Mouse (Mus musculus): ENCODE results near the gene Picalm.

The Picalm gene

GRCm38 (mm10) chr7:90120106-90120505, 9.9 kb upstream of the Picalm start:
- TF ChIP-seq GATA4 (IDR thresholded peaks at IDR 0.05; ENCODE audit: insufficient replicate concordance, low read length): no peak

- TF ChIP-seq GATA4 (IDR thresholded peaks at IDR 0.05; ENCODE audit: insufficient replicate concordance, low read length): no peak
Observed at GRCm38 (mm10) chr7:90124991-90125390, 5.0 kb upstream of the Picalm start.

DNA sequence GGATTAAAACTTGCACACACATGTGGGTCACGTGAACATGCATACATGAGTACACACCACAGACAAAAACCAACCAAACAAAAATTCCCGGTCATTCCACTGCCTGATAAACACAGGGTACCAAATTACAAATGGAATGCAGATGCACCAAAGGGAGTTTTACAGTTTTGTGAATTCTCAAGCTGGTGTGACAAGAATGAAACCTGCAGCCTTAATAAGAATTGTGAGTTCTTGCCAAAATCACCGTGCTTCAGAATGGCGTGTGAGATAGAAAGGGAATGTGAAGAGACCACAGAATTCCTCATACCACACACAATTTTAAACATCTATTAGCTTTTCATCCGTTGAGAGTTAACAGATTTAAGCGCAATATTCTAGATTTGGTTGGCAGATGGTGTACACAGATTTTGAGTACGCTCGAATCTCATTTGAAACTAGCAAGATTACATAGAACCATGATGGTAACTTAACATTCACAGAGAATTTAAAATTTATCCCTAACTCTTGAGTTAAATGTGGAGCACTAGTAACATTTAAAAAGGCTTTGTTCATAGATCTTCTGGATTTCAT, 1.3 kb upstream of the Picalm start:
- no peak for TF ChIP-seq GATA4 (IDR thresholded peaks at IDR 0.05; ENCODE audit: insufficient replicate concordance, low read length)

GRCm38 (mm10) chr7:90129271-90129731, 712 bp upstream of the Picalm start:
- TF ChIP-seq GATA4 (IDR thresholded peaks at IDR 0.05; ENCODE audit: insufficient replicate concordance, low read length): peak; percentile 81; the same call in 1 of the 2 replicates

- TF ChIP-seq GATA4 (IDR thresholded peaks at IDR 0.05; ENCODE audit: insufficient replicate concordance, low read length): no peak
Observed at GRCm38 (mm10) chr7:90130501-90131375, 725 bp downstream of the Picalm start.

GRCm38 (mm10) chr7:90131376-90131651, 1.3 kb downstream of the Picalm start:
- no peak for TF ChIP-seq GATA4 (IDR thresholded peaks at IDR 0.05; ENCODE audit: insufficient replicate concordance, low read length)

DNA sequence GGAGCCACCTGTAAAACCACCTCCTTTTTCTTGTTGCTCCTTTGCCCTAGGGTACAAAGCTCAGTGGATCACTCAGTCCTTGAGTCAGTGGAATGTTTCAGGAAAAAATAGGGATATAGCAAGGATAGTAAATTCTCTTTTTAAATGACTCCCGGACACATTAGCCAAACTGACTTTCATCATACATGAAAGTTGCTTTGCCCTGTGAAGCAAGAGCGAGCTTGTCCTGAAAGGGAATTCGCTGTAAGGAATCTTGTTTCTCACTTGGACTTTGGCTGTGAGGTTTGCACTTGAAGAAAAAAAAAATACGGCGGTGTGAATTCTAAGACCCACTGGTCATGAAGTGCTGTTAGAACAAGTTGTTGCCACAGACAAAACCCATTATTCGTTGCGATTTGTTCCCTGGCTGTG, 1.8 kb downstream of the Picalm start:
- TF ChIP-seq GATA4 (IDR thresholded peaks at IDR 0.05; ENCODE audit: insufficient replicate concordance, low read length): no peak

DNA sequence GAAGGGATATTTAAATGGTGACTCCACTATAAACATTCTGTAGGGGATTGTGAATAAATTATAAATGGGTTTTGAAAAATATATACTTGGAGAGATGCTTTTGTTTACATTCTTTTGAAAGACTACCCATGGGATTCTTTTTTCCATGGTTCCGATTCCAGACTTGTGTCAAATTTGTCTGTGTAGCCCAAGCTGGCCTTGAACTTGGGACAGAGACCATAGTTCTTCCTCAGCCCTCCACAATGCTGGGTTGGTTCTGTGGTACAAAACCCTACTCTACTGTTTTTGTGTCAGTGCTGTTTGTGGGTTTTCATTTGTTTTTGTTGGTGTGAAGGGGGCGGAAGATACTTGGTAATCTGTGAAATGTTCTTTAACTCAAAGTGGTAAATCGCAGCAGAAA, 2.3 kb downstream of the Picalm start:
- no peak for TF ChIP-seq GATA4 (IDR thresholded peaks at IDR 0.05; ENCODE audit: insufficient replicate concordance, low read length)

GRCm38 (mm10) chr7:90136736-90137135, 6.7 kb downstream of the Picalm start:
- no peak for TF ChIP-seq GATA4 (IDR thresholded peaks at IDR 0.05; ENCODE audit: insufficient replicate concordance, low read length)

- TF ChIP-seq GATA4 (IDR thresholded peaks at IDR 0.05; ENCODE audit: insufficient replicate concordance, low read length): no peak
Observed at GRCm38 (mm10) chr7:90138359-90138758, 8.3 kb downstream of the Picalm start.

- TF ChIP-seq GATA4 (IDR thresholded peaks at IDR 0.05; ENCODE audit: insufficient replicate concordance, low read length): no peak
Observed at GRCm38 (mm10) chr7:90140290-90140689, 10.3 kb downstream of the Picalm start.

GRCm38 (mm10) chr7:90144275-90144674, 14.3 kb downstream of the Picalm start:
- TF ChIP-seq GATA4 (IDR thresholded peaks at IDR 0.05; ENCODE audit: insufficient replicate concordance, low read length): no peak

DNA sequence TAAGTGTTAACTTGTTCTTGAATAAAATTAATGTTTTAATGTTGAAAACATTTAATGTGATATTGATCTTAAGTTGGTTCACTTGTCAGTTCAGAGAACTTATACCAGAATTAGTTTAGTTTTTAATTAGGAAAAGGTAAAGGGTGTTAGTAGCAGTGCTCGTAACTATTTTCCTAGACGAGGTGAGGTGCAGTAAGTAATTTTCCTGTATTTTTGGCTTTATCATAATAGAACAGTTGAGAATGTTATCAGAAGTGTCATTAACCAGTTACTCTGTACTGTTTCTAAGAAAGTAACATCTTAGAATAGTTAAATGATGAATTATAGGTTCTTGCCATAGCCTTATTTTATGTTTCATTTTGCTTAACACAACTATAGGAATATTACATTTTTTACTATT, 15.0 kb downstream of the Picalm start:
- TF ChIP-seq GATA4 (IDR thresholded peaks at IDR 0.05; ENCODE audit: insufficient replicate concordance, low read length): no peak

DNA sequence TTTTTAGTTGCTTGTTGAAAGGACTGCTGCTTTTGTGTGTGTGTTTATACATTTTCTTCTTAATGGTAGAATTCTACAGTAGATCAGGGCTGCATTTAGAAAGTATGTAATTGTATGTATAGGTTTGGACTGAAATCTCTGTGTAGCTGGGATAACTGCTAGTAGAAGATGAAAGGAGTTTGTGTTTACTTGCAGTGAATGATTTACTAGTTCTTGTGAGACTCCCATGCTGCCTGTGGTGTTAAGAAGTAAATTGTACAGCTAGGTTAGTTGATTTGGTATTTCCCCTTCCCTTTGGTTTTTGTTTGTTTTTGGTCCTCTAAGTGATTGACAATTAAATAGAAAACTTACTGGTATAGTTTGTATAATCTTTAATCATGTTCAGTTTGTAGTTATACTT, 15.4 kb downstream of the Picalm start:
- TF ChIP-seq GATA4 (IDR thresholded peaks at IDR 0.05; ENCODE audit: insufficient replicate concordance, low read length): no peak

GRCm38 (mm10) chr7:90145897-90146296, 15.9 kb downstream of the Picalm start:
- TF ChIP-seq GATA4 (IDR thresholded peaks at IDR 0.05; ENCODE audit: insufficient replicate concordance, low read length): no peak

GRCm38 (mm10) chr7:90146321-90146720, 16.3 kb downstream of the Picalm start:
- TF ChIP-seq GATA4 (IDR thresholded peaks at IDR 0.05; ENCODE audit: insufficient replicate concordance, low read length): no peak

- TF ChIP-seq GATA4 (IDR thresholded peaks at IDR 0.05; ENCODE audit: insufficient replicate concordance, low read length): no peak
Observed at GRCm38 (mm10) chr7:90148023-90148422, 18.0 kb downstream of the Picalm start.

All from liver, adult (tissue).